Mouse (Mus musculus) CH12.LX (cell line): ENCODE measurements around the gene R3hdm2. TPM values are rescaled to one million over a fixed set of nuclear protein-coding genes. Genes with fewer than 3 reads are reported as not detected.

ENCODE experiments used
- DNase-seq: peaks from one replicate; pipeline ENCODE4 v3.0.0-alpha.2; 2013; ENCODE audit errors: extremely low read depth
- H3K27ac ChIP-seq: 2 replicates; pipeline ENCODE4 v1.5.1; 2012; ENCODE audit warnings: low read depth, mild to moderate bottlenecking, control low read depth, moderate library complexity; ENCODE audit not compliant: insufficient read depth
- H3K27me3 ChIP-seq: replicated peaks from 2 replicates; pipeline ENCODE3; 2012; ENCODE audit warnings: inconsistent platforms
- H3K36me3 ChIP-seq, 2 experiments: replicated peaks in 1 of 2; 2 replicates each; pipeline versions ENCODE3 to v1.6.1; 2012; ENCODE audit warnings: inconsistent platforms in 1 of 2, low read length in 1 of 2, mild to moderate bottlenecking in 1 of 2, mixed read lengths in 1 of 2, moderate library complexity in 1 of 2; ENCODE audit not compliant: control insufficient read depth in 1 of 2, insufficient read depth in 1 of 2
- H3K4me1 ChIP-seq, 2 experiments: 2 replicates each; pipeline ENCODE4 v1.6.1; 2012; ENCODE audit warnings: inconsistent platforms in 1 of 2, moderate library complexity in 1 of 2; ENCODE audit not compliant: insufficient read depth in 2 of 2, control insufficient read depth in 1 of 2
- H3K4me2 ChIP-seq: 2 replicates; pipeline ENCODE4 v1.6.1; 2012; ENCODE audit warnings: low read depth, mild to moderate bottlenecking, control low read depth; ENCODE audit not compliant: poor library complexity, insufficient read depth, severe bottlenecking
- H3K4me3 ChIP-seq, 3 experiments: fragments of 150-350 bp in 1 of 3; sonication (generic) in 1 of 3; replicated peaks in 1 of 3; 2 replicates each; pipeline versions ENCODE3 to v1.5.1; 2011 to 2012; ENCODE audit warnings: low read depth in 2 of 3, low read length in 2 of 3, mild to moderate bottlenecking in 2 of 3, moderate library complexity in 2 of 3, control low read depth in 1 of 3, improper control_type of control experiment in 1 of 3, inconsistent platforms in 1 of 3, mixed read lengths in 1 of 3; ENCODE audit not compliant: poor library complexity in 1 of 3
- H3K79me2 ChIP-seq: replicated peaks from 2 replicates; pipeline ENCODE4 v1.6.1; 2012; ENCODE audit warnings: mild to moderate bottlenecking, moderate library complexity; ENCODE audit not compliant: control insufficient read depth, poor library complexity, insufficient read depth, severe bottlenecking; ENCODE audit errors: extremely low read depth
- H3K9ac ChIP-seq: 2 replicates; pipeline ENCODE4 v1.6.1; 2012; ENCODE audit warnings: low read depth, mild to moderate bottlenecking, control low read depth, moderate library complexity; ENCODE audit not compliant: insufficient read depth
- H3K9me3 ChIP-seq: replicated peaks from 2 replicates; pipeline ENCODE3; 2012; ENCODE audit warnings: low read length, inconsistent platforms, mixed read lengths
- BHLHE40 ChIP-seq: IDR thresholded peaks from 2 replicates; pipeline ENCODE4 v1.6.1; 2011; ENCODE audit warnings: mild to moderate bottlenecking, low read depth, low read length, improper control_type of control experiment
- CHD1 ChIP-seq: IDR thresholded peaks from 2 replicates; pipeline ENCODE4 v1.6.1; 2012; ENCODE audit warnings: low read depth, low read length, improper control_type of control experiment, inconsistent platforms
- CTCF ChIP-seq, 2 experiments: IDR thresholded peaks in 1 of 2; conservative IDR thresholded peaks in 1 of 2; 2 replicates each; pipeline ENCODE4 v1.5.1; 2011 to 2012; ENCODE audit warnings: low read depth in 2 of 2, low read length in 2 of 2, improper control_type of control experiment in 1 of 2, inconsistent platforms in 1 of 2, mild to moderate bottlenecking in 1 of 2, moderate library complexity in 1 of 2
- E2F4 ChIP-seq: IDR thresholded peaks from 2 replicates; pipeline ENCODE4 v1.6.1; 2011; ENCODE audit warnings: low read depth, low read length, improper control_type of control experiment; ENCODE audit not compliant: insufficient replicate concordance
- EP300 ChIP-seq: IDR thresholded peaks from 2 replicates; pipeline ENCODE4 v1.6.1; 2011; ENCODE audit warnings: low read length, improper control_type of control experiment
- ETS1 ChIP-seq: conservative IDR thresholded peaks from 2 replicates; pipeline ENCODE4 v1.6.1; 2012; ENCODE audit warnings: low read depth, mild to moderate bottlenecking, inconsistent platforms, low read length, improper control_type of control experiment, moderate library complexity
- GABPA ChIP-seq: IDR thresholded peaks from 2 replicates; pipeline ENCODE4 v1.6.1; 2012; ENCODE audit warnings: low read depth, low read length, improper control_type of control experiment, inconsistent platforms; ENCODE audit not compliant: insufficient replicate concordance
- HCFC1 ChIP-seq: IDR thresholded peaks from 2 replicates; pipeline ENCODE4 v1.6.1; 2012; ENCODE audit warnings: low read depth, mild to moderate bottlenecking, inconsistent platforms, low read length, improper control_type of control experiment
- IRF4 ChIP-seq: IDR thresholded peaks from 2 replicates; pipeline ENCODE4 v1.6.1; 2014; ENCODE audit warnings: low read depth, mild to moderate bottlenecking, inconsistent platforms, low read length, improper control_type of control experiment
- JUND ChIP-seq: conservative IDR thresholded peaks from 2 replicates; pipeline ENCODE4 v1.6.1; 2011; ENCODE audit warnings: low read depth, low read length, improper control_type of control experiment
- KAT2A ChIP-seq: IDR thresholded peaks from 2 replicates; pipeline ENCODE4 v1.6.1; 2012; ENCODE audit warnings: low read length, improper control_type of control experiment, inconsistent platforms; ENCODE audit not compliant: insufficient replicate concordance
- MAFK ChIP-seq: IDR thresholded peaks from 2 replicates; pipeline ENCODE4 v1.6.1; 2011; ENCODE audit warnings: low read length, improper control_type of control experiment; ENCODE audit not compliant: insufficient replicate concordance
- MAX ChIP-seq: IDR thresholded peaks from 2 replicates; pipeline ENCODE4 v1.6.1; 2011; ENCODE audit warnings: low read length, improper control_type of control experiment
- MAZ ChIP-seq: IDR thresholded peaks from 2 replicates; pipeline ENCODE4 v1.6.1; 2012; ENCODE audit warnings: low read depth, mild to moderate bottlenecking, inconsistent platforms, low read length, improper control_type of control experiment, moderate library complexity
- MEF2A ChIP-seq: IDR thresholded peaks from 2 replicates; pipeline ENCODE4 v1.6.1; 2014; ENCODE audit warnings: low read depth, mild to moderate bottlenecking, inconsistent platforms, low read length, improper control_type of control experiment, borderline replicate concordance
- MXI1 ChIP-seq: IDR thresholded peaks from 2 replicates; pipeline ENCODE4 v1.6.1; 2011; ENCODE audit warnings: mild to moderate bottlenecking, low read depth, low read length, improper control_type of control experiment
- MYC ChIP-seq: IDR thresholded peaks from 2 replicates; pipeline ENCODE4 v1.6.1; 2011; ENCODE audit warnings: low read depth, mild to moderate bottlenecking, improper control_type of control experiment, low read length
- NELFE ChIP-seq: IDR thresholded peaks from 2 replicates; pipeline ENCODE4 v1.6.1; 2011; ENCODE audit warnings: low read depth, low read length, improper control_type of control experiment
- NRF1 ChIP-seq: IDR thresholded peaks from 2 replicates; pipeline ENCODE4 v1.6.1; 2014; ENCODE audit warnings: low read depth, mild to moderate bottlenecking, inconsistent platforms, low read length, improper control_type of control experiment, moderate library complexity
- PAX5 ChIP-seq: IDR thresholded peaks from 2 replicates; pipeline ENCODE4 v1.6.1; 2012; ENCODE audit warnings: low read length, inconsistent platforms, mixed read lengths
- POLR2A ChIP-seq: IDR thresholded peaks from 2 replicates; pipeline ENCODE4 v1.6.1; 2011; ENCODE audit warnings: low read depth, mild to moderate bottlenecking, improper control_type of control experiment, low read length
- POLR2AphosphoS2 ChIP-seq: IDR thresholded peaks from 2 replicates; pipeline ENCODE4 v1.6.1; 2011; ENCODE audit warnings: low read depth, low read length, improper control_type of control experiment
- RAD21 ChIP-seq: IDR thresholded peaks from 2 replicates; pipeline ENCODE4 v1.6.1; 2011; ENCODE audit warnings: low read depth, mild to moderate bottlenecking, low read length, improper control_type of control experiment, moderate library complexity
- RCOR1 ChIP-seq: conservative IDR thresholded peaks from 2 replicates; pipeline ENCODE4 v1.6.1; 2012; ENCODE audit warnings: low read depth, mild to moderate bottlenecking, inconsistent platforms, low read length, improper control_type of control experiment
- SIN3A ChIP-seq: IDR thresholded peaks from 2 replicates; pipeline ENCODE4 v1.6.1; 2012; ENCODE audit warnings: low read length, improper control_type of control experiment, inconsistent platforms
- SMC3 ChIP-seq: IDR thresholded peaks from 2 replicates; pipeline ENCODE4 v1.6.1; 2011; ENCODE audit warnings: low read depth, low read length, improper control_type of control experiment
- TBP ChIP-seq: conservative IDR thresholded peaks from 2 replicates; pipeline ENCODE4 v1.6.1; 2011; ENCODE audit warnings: low read depth, low read length, improper control_type of control experiment
- TCF12 ChIP-seq: IDR thresholded peaks from 2 replicates; pipeline ENCODE4 v1.6.1; 2014; ENCODE audit warnings: low read depth, mild to moderate bottlenecking, inconsistent platforms, low read length, improper control_type of control experiment
- UBTF ChIP-seq: IDR thresholded peaks from 2 replicates; pipeline ENCODE4 v1.6.1; 2012; ENCODE audit warnings: low read depth, mild to moderate bottlenecking, inconsistent platforms, low read length, improper control_type of control experiment, moderate library complexity
- USF2 ChIP-seq: conservative IDR thresholded peaks from 2 replicates; pipeline ENCODE4 v1.6.1; 2011; ENCODE audit warnings: low read depth, low read length, improper control_type of control experiment
- ZC3H11A ChIP-seq: IDR thresholded peaks from 2 replicates; pipeline ENCODE4 v1.6.1; 2012; ENCODE audit warnings: low read depth, mild to moderate bottlenecking, inconsistent platforms, low read length, improper control_type of control experiment
- ZKSCAN1 ChIP-seq: IDR thresholded peaks from 2 replicates; pipeline ENCODE4 v1.6.1; 2012; ENCODE audit warnings: low read depth, inconsistent platforms, low read length, improper control_type of control experiment, borderline replicate concordance
- ZMIZ1 ChIP-seq: IDR thresholded peaks from 2 replicates; pipeline ENCODE4 v1.6.1; 2012; ENCODE audit warnings: low read depth, mild to moderate bottlenecking, inconsistent platforms, low read length, improper control_type of control experiment
- ZNF384 ChIP-seq: IDR thresholded peaks from 2 replicates; pipeline ENCODE4 v1.6.1; 2012; ENCODE audit warnings: low read depth, low read length, improper control_type of control experiment, inconsistent platforms
- dilution Hi-C: fragments of 300-500 bp; cut with MboI; formaldehyde crosslinking; loops from 2 replicates; pipeline ENCODE4 v1.14.3; 2020; ENCODE audit warnings: low sequenced_read_pairs; ENCODE audit not compliant: extremely low pct_unique_long_range_greater_than_20kb, extremely low pct_ligation_motif_present
- in situ Hi-C: fragments of 300-500 bp; cut with MboI; formaldehyde crosslinking; loops from 3 replicates; pipeline ENCODE4 v1.14.3; 2019; ENCODE audit warnings: low sequenced_read_pairs, low pct_ligation_motif_present, low pct_unique_long_range_greater_than_20kb, mixed read lengths
- polyA plus RNA-seq: library from polyadenylated mRNA; unstranded; fragments of >175 nt; gene quantifications from 2 replicates; pipeline ENCODE4 v1.2.1, GENCODE M21; 2012; ENCODE audit warnings: low read depth; ENCODE audit not compliant: insufficient read length
- total RNA-seq, 2 experiments: library from RNA; depleted of rRNA; stranded (reverse); fragments of 300-350 nt in 1 of 2; fragments of >200 nt in 1 of 2; gene quantifications; 2 replicates each; pipeline ENCODE4 v1.2.3; 2012 to 2014

Gene R3hdm2
- total and polyA plus RNA-seq, 3 experiments: 7.0 to 23.6 (median 8.7) TPM

DNA sequence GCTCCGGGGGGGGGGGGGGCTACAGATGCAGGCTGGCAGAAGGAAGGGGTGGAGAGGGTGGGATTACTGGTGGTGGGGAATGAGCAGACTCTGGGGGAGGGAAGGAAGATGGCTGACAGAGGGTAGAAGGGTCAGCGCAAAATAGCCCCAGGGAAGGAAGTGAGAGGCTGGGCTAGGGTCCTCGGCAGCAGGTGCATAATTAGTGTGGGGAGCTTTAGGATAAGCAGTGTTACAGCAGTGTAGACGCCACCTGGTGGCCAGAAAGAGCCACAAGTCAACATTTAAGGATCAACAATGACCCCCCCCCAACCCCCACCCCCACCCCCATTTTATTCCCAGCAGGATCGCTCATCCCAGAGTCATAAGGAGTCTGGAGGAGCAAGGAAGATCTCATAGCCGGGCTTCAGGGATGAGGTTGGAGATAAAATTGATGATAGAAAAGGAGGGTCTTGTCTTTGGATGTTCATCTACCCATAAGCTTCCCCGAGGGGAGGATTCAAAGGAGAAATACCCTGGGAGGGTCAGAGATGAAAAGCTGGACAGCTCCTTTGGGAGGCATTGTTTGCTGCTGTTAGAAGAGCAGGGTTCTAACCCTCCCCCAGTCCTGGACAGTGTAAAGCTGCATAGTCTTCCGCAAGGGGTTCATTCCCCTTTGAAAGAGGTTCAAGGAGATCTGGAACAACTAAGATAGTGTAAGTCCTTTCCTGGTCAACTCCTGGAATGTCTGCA is 156.6 kb downstream of the R3hdm2 start (continued):
- TF ChIP-seq ZKSCAN1: no peak
- no peak for TF ChIP-seq IRF4
- TF ChIP-seq ETS1: no peak
- no peak for TF ChIP-seq ZNF384
- no peak for TF ChIP-seq TBP
- no peak for TF ChIP-seq RCOR1
- no peak for TF ChIP-seq ZMIZ1
- TF ChIP-seq SIN3A: no peak
- TF ChIP-seq CTCF (conservative IDR thresholded peaks at IDR 0.05 in 1 of 2, IDR thresholded peaks at IDR 0.05 in 1 of 2; ENCODE audit: low read depth in 2 of 2, low read length in 2 of 2): peak in 1 of 2 experiments; percentile 72; a peak in 2 of 4 replicates
- no peak for TF ChIP-seq GABPA
- no peak for TF ChIP-seq USF2
- TF ChIP-seq TCF12: no peak

DNA sequence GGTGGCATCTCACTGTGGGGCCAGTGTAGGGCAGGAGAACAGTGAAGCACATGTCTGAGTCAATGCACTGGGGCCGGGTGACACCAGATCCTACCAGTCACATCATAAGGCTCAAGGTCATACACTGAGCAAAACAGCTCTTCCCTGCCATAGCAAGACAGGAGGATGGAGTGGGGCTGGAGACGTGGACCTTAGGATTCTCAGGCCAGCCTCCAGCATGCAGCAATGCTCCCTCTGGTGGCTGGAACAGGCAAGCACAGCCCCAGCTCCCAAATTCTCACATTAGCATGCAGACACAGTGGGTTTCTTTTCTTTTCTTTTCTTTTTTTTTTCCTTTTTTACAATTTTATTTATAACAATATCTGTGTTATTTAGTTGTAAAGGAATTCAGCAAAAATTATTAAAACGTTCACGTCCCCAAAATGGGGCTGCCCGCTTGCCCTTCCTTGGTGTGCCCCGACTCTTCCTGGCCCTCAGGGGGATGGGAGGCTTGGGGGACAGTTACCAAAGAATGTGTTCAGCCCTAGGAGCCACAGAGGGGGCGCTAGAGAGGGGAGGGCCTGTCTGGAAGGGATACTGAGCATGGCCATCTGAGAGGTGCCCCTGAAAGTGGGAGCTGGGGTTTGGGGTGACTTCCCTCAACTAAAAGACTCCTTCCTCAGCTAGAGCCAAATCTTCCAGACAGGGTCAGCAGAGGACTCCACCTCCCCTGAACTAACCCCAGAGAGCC is 157.9 kb downstream of the R3hdm2 start:
- Histone ChIP-seq H3K4me2 (no peak overlapping the region), H3K9me3 (peaks cover 3% of the 10 kb centered on the region), H3K36me3 (peaks cover 31 to 37% of the 10 kb centered on the region in 2 experiments), H3K79me2 (no peaks in the 10 kb centered on the region), H3K27ac (no peak overlapping the region), H3K9ac (no peak overlapping the region), H3K4me3 (no peak overlapping the region), H3K27me3 (peaks cover 33% of the 10 kb centered on the region), H3K4me1 (peaks cover 23 to 39% of the 10 kb centered on the region in 2 experiments)
- in situ Hi-C loops (no loop called here), dilution Hi-C loops (no loop called here)
- DNase-seq: peak; percentile 64
- no peak for TF ChIP-seq MAX
- no peak for TF ChIP-seq POLR2A
- no peak for TF ChIP-seq MEF2A
- no peak for TF ChIP-seq JUND
- no peak for TF ChIP-seq KAT2A
- TF ChIP-seq TCF12: no peak
- TF ChIP-seq BHLHE40: no peak
- no peak for TF ChIP-seq NRF1
- TF ChIP-seq POLR2AphosphoS2: no peak
- TF ChIP-seq RCOR1: no peak
- 0 out of 2 replicates have a peak, but pooled peaks have one; percentile 36 for TF ChIP-seq MAZ
- no peak for TF ChIP-seq ETS1
- peak; percentile 96 for TF ChIP-seq SMC3
- no peak for TF ChIP-seq EP300
- TF ChIP-seq MAFK: no peak
- no peak for TF ChIP-seq E2F4
- no peak for TF ChIP-seq ZNF384
- peak; percentile 19; the same call in 1 of the 2 replicates for TF ChIP-seq ZC3H11A
- TF ChIP-seq PAX5: no peak
- TF ChIP-seq MXI1: no peak
- TF ChIP-seq RAD21: peak; percentile 71
- TF ChIP-seq MYC: 0 out of 2 replicates have a peak, but pooled peaks have one; percentile 54
- TF ChIP-seq UBTF: no peak
- TF ChIP-seq GABPA: no peak
- TF ChIP-seq USF2: no peak
- no peak; the same call in 1 of the 2 replicates for TF ChIP-seq NELFE
- TF ChIP-seq SIN3A: no peak
- TF ChIP-seq ZKSCAN1: no peak
- TF ChIP-seq HCFC1: no peak
- no peak for TF ChIP-seq IRF4
- no peak for TF ChIP-seq CHD1
